Mouse (Mus musculus) hindbrain, embryonic 15.5 days (tissue): Measurements from ENCODE around the gene Psap. TPM values are rescaled to one million over a fixed set of nuclear protein-coding genes. Genes with fewer than 3 reads are reported as not detected.

ENCODE experiments used
- ATAC-seq: fragments of 200-750 bp; cut with Nextera tagmentation; 2 replicates; pipeline ENCODE4 v1.8.0; 2017; ENCODE audit warnings: low read depth, moderate number of reproducible peaks, moderate TSS enrichment; ENCODE audit not compliant: low FRiP score
- H3K27ac ChIP-seq: fragments of 300-500 bp; sonication (generic); replicated peaks from 2 replicates; pipeline ENCODE4 v1.5.1; 2015; ENCODE audit warnings: mild to moderate bottlenecking, inconsistent platforms
- H3K27me3 ChIP-seq: fragments of 300-500 bp; sonication (generic); 2 replicates; pipeline ENCODE4 v1.6.1; 2015; ENCODE audit warnings: control low read depth, inconsistent platforms
- H3K36me3 ChIP-seq: fragments of 300-500 bp; sonication (generic); 2 replicates; pipeline ENCODE4 v1.6.1; 2015; ENCODE audit warnings: control low read depth, inconsistent platforms
- H3K4me1 ChIP-seq: fragments of 300-500 bp; sonication (generic); replicated peaks from 2 replicates; pipeline ENCODE4 v1.6.1; 2015; ENCODE audit warnings: control low read depth, inconsistent platforms
- H3K4me2 ChIP-seq: fragments of 300-500 bp; sonication (generic); 2 replicates; pipeline ENCODE4 v1.6.1; 2015; ENCODE audit warnings: moderate library complexity, mild to moderate bottlenecking, inconsistent platforms
- H3K4me3 ChIP-seq: fragments of 300-500 bp; sonication (generic); 2 replicates; pipeline ENCODE4 v1.5.1; 2015; ENCODE audit warnings: mild to moderate bottlenecking, inconsistent platforms
- H3K9ac ChIP-seq: fragments of 300-500 bp; sonication (generic); 2 replicates; pipeline ENCODE4 v1.6.1; 2015; ENCODE audit warnings: inconsistent platforms
- H3K9me3 ChIP-seq: fragments of 300-500 bp; sonication (generic); 2 replicates; pipeline ENCODE4 v1.6.1; 2016; ENCODE audit warnings: control low read depth, inconsistent platforms
- WGBS: fragments of 180-500 bp; shearing (Covaris S2); methylation state at CpG from one replicate; pipeline ENCODE4 v1.1.7; 2015; 5-methylcytosine and 5-hydroxymethylcytosine counted together
- polyA plus RNA-seq: library from polyadenylated mRNA; unstranded; fragments of >200 nt; fragmentation: Nextera tagmentation; extraction: Ambion mirVana; gene quantifications from 2 replicates; pipeline ENCODE4 v1.2.1, GENCODE M21; 2015

Gene Psap
- polyA plus RNA-seq, 1 experiment from 2014 or later = 203 TPM

DNA sequence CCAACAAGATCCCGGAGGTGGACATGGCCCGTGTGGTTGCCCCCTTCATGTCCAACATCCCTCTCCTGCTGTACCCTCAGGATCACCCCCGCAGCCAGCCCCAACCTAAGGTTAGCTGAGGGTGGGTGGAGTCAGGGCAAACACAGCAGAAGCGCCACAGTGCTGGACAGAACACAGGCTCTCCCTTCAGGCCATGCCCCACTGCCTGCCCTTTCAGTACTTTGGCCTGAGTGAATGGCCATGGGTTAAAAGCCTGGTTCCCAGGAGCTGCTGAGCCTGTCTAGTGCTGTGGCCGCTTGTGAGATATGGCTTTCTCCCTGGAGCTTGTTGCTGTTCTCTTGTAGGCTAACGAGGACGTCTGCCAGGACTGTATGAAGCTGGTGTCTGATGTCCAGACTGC lies 17.2 kb downstream of the Psap start:
- Histone ChIP-seq H3K4me1 (peaks cover 7% of the 10 kb centered on the region), H3K4me3 (no peak overlapping the region), H3K4me2 (no peak overlapping the region), H3K27me3 (no peaks in the 10 kb centered on the region), H3K9me3 (no peaks in the 10 kb centered on the region), H3K36me3 (peaks cover 43% of the 10 kb centered on the region), H3K27ac (no peak overlapping the region), H3K9ac (no peak overlapping the region)
- no peak for ATAC-seq
- 83% methylated on average over 7 of the region's 7 CpGs for WGBS

DNA sequence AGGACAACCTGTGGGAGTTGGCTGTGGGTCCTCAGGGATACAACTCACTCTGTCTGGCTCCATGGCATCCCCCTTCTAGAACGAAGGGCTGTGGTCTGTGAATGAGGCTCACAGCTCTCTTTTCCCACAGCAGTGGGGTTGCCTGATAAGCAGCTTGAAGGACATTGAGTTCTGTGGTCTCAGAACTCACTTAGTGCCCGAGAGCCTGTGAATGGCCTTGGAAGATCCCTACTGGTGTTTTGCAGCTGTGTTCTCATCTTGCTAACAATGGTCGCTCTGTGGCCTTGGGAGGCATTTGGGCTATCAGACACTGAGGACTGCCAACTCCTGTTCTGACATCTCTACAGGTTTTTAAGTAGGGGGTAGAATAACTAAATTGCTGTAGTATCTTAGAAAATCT lies 17.9 kb downstream of the Psap start:
- Histone ChIP-seq H3K9me3 (no peaks in the 10 kb centered on the region), H3K36me3 (peaks cover 50% of the 10 kb centered on the region), H3K4me2 (no peak overlapping the region), H3K27ac (no peak overlapping the region), H3K4me3 (no peak overlapping the region), H3K27me3 (no peaks in the 10 kb centered on the region), H3K4me1 (no peaks in the 10 kb centered on the region), H3K9ac (no peak overlapping the region)
- 86% methylated on average over 3 of the region's 3 CpGs for whole genome bisulfite sequencing
- no peak for ATAC-seq

DNA sequence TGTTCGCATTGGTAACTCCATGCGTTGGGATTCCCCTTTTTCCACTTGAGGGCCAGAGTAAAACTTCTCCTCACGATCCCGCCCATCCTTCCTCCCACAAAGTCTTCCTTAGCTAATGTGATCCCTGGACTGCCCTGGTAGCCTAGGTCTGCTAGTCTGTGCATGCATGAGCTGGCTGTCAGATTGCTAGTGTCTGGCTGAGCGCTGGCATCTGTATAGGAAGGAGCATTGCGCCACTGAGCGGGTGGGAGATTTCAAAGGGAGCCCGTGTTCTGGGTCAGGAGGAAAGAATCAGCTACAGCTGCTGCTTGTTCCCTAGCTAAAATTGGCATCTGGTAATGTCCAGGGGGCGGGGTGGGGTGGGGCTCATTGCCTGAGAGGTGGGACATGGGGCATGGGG lies 18.6 kb downstream of the Psap start:
- peaks cover 57% of the 10 kb centered on the region for H3K36me3 ChIP-seq
- 87% methylated on average over 9 of the region's 9 CpGs for WGBS

DNA sequence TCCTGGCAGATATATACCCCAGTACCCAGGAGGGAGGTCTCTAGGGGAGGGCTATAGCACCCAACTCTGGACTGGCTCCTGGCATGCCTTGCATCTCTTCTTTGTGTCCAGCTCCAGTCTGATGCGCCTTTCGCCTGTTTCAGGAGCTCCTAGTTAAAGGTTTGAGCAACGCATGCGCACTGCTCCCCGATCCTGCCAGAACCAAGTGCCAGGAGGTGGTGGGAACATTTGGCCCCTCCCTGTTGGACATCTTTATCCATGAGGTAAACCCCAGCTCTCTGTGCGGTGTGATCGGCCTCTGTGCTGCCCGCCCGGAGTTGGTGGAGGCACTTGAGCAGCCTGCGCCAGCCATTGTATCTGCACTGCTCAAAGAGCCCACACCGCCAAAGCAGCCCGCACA lies 22.2 kb downstream of the Psap start:
- no peak overlapping the region for H3K27ac ChIP-seq
- 96% methylated on average over 12 of the region's 12 CpGs for WGBS
- no peaks in the 10 kb centered on the region for H3K9me3 ChIP-seq
- H3K4me3 ChIP-seq = no peak overlapping the region
- H3K4me2 ChIP-seq = no peak overlapping the region
- H3K27me3 ChIP-seq = no peaks in the 10 kb centered on the region
- H3K36me3 ChIP-seq = peaks cover 44% of the 10 kb centered on the region
- no peaks in the 10 kb centered on the region for H3K4me1 ChIP-seq
- no peak overlapping the region for H3K9ac ChIP-seq
- ATAC-seq = no peak

More for the DNA sequence above, 18.6 kb downstream of the Psap start:
- H3K4me1 ChIP-seq = no peaks in the 10 kb centered on the region
- no peak overlapping the region for H3K4me3 ChIP-seq
- no peak overlapping the region for H3K9ac ChIP-seq
- H3K27me3 ChIP-seq = no peaks in the 10 kb centered on the region
- no peak for ATAC-seq
- no peak overlapping the region for H3K27ac ChIP-seq
- H3K9me3 ChIP-seq = no peaks in the 10 kb centered on the region
- no peak overlapping the region for H3K4me2 ChIP-seq

- Histone ChIP-seq H3K9ac (no peak overlapping the region), H3K27ac (0 out of 2 replicates have a peak overlapping the region, but pooled peaks have one; percentile 14), H3K36me3 (peaks cover 23% of the 10 kb centered on the region), H3K27me3 (no peaks in the 10 kb centered on the region), H3K9me3 (no peaks in the 10 kb centered on the region), H3K4me3 (no peak overlapping the region), H3K4me2 (no peak overlapping the region), H3K4me1 (no peaks in the 10 kb centered on the region)
- no peak for ATAC-seq
- WGBS = 84% methylated on average over 17 of the region's 17 CpGs
These were observed 26.0 kb downstream of the Psap start for GRCm38 (mm10) chr10:60303419-60303818.

DNA sequence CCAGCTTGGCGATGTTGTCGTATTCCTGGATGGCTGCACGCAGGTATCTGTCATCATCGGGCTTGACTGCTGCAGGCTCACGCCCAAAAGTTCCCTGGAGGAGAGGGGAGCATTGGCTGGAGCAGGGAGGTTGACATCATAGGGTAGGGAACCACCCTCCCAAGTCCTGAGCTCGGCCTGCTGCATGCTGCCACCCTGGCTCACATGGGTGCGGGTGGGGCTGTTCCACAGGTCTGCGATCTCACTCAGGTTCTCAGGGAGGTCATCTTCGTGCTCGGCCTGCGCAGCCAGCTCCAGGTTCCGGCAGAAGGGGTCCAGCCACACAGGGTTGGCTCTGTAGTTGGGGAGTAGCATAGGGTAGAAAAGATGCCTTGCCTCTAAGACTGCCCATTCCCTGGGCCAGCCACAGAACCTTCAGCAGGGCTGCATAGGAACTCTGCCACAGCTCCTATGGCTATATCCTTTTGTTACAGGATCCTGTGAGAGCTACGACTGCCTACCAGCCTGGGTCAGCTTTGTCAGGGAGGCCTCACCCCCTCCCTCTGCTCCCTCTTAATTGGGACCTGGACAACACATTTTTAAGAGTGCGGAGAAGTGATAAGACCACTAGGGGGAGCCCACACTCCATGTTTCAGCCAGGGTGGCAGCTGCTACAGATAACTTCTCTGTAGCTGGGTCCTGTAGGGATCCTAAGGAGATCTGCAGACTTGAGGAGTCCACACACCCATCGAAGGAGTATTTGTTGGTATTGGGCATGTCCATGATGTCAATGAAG lies 27.6 kb downstream of the Psap start:
- Histone ChIP-seq H3K4me3 (no peak overlapping the region), H3K27me3 (no peaks in the 10 kb centered on the region), H3K4me1 (no peaks in the 10 kb centered on the region), H3K36me3 (peaks cover 12% of the 10 kb centered on the region), H3K9ac (no peak overlapping the region), H3K9me3 (no peaks in the 10 kb centered on the region), H3K4me2 (no peak overlapping the region), H3K27ac (no peak overlapping the region)
- peak; percentile 84 for ATAC-seq
- 70% methylated on average over 15 of the region's 15 CpGs for WGBS

DNA sequence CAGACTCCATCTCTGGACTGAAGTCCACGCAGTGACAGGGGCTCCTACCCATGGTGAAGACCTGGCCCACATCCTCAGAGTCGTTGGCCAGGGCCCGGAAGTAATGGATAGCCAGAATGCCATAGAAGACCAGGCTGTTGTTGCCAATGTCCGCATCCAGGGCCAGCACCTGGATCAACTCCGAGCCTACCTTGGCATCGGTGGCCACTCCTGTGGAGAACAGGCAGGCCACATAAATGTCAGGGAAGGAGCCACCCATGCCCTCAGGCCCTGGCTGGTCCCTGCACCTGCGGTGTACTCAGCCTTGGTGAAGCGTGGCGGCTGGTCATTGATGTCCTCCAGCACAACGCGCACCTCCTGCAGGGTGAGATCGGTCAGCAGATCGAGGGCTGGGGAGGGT lies 33.2 kb downstream of the Psap start:
- Histone ChIP-seq H3K27me3 (no peaks in the 10 kb centered on the region), H3K36me3 (no peaks in the 10 kb centered on the region), H3K4me2 (no peak overlapping the region), H3K9me3 (no peaks in the 10 kb centered on the region), H3K27ac (no peak overlapping the region), H3K4me3 (no peak overlapping the region), H3K4me1 (no peaks in the 10 kb centered on the region), H3K9ac (no peak overlapping the region)
- no peak for ATAC-seq
- WGBS = 94% methylated on average over 13 of the region's 13 CpGs

DNA sequence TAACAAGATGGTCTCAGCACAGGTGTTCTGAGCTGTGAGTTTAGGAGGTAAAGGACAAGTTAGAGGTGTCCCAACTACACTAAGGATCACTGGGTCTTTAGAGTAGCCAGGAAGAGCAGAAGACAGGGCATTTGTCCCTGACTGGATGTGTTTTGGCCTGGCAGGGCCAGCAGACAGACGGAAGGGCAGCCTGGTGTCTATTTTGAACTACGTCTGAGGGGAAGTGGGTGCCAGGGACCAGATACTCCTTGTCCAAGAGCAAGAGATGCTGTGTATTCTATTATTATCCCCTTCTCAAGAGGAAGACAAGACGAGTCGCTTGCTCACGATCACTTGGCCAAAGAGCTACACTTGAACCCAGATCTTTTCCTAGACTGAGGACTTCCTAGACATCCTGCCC lies 36.2 kb downstream of the Psap start:
- 97% methylated on average over 5 of the region's 5 CpGs for WGBS
- ATAC-seq = no peak
- H3K4me2 ChIP-seq = no peak overlapping the region

DNA sequence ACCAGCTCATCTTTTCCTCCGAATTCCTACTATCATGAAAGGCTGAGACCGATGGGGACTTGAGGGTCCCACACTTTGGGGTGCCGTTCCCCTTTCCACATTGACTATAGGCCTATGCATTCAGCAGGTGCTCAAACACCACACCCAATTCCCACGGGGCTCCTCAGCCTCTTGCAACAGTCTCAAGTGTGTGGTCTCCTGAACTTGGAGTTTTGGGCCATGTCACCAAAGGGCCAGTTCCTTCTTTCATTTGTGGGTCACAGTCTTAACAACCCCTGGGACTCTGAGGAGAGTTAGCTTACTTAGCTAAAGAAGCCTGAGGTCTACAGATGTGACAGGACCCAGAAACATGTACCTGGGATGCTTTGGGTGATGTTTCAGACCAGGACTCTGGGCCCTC lies 38.7 kb downstream of the Psap start:
- no peak for ATAC-seq
- 91% methylated on average over 4 of the region's 4 CpGs for WGBS
- H3K36me3 ChIP-seq = no peaks in the 10 kb centered on the region
- H3K27ac ChIP-seq = no peak overlapping the region
- no peak overlapping the region for H3K4me2 ChIP-seq
- H3K9me3 ChIP-seq = no peaks in the 10 kb centered on the region
- no peak overlapping the region for H3K4me3 ChIP-seq
- no peaks in the 10 kb centered on the region for H3K4me1 ChIP-seq
- H3K9ac ChIP-seq = no peak overlapping the region
- H3K27me3 ChIP-seq = no peaks in the 10 kb centered on the region

More for the DNA sequence above, 36.2 kb downstream of the Psap start:
- Histone ChIP-seq H3K4me3 (no peak overlapping the region), H3K36me3 (no peaks in the 10 kb centered on the region), H3K4me1 (no peaks in the 10 kb centered on the region), H3K9ac (no peak overlapping the region), H3K27me3 (no peaks in the 10 kb centered on the region), H3K9me3 (no peaks in the 10 kb centered on the region), H3K27ac (no peak overlapping the region)

DNA sequence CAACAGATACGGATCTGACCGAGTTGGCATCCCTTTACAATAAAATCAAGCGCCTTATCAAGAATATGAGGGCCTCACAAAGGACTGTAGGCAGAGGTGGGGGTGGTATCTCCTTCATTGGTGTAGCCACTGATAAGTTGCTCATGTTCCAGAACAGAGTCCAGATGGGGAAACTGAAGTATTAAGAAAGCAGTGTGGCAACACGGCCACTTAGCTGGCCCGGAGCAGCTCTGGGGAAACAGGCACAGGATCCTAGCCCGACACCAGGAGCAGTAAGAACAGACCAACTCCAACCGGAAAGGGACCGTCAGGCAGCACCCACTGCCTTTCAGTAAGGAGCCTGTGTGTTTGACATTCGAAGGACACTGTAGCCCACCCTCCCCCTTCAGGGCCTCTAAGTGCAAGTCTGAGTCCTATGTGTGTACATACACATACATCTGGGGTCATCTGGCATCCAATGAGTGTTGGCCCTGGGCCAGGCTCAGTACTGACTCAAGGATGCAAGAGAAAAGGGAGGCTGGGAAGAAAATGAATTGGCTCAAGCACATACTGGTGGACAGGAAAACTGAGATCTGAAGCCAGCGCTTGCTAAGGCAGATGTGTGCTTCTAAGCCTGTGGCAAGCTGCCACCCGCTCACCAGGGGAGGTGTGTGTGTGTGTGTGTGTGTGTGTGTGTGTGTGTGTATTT lies 51.7 kb downstream of the Psap start:
- H3K9ac ChIP-seq = no peak overlapping the region
- H3K9me3 ChIP-seq = no peaks in the 10 kb centered on the region
- no peaks in the 10 kb centered on the region for H3K27me3 ChIP-seq
- 80% methylated on average over 11 of the region's 11 CpGs for WGBS
- 0 out of 2 replicates have a peak, but pooled peaks cover 5% of the 10 kb centered on the region for H3K4me1 ChIP-seq
- ATAC-seq = no peak
- H3K36me3 ChIP-seq = no peaks in the 10 kb centered on the region
- no peak overlapping the region for H3K4me2 ChIP-seq
- no peak overlapping the region for H3K27ac ChIP-seq
- no peak overlapping the region for H3K4me3 ChIP-seq

- 88% methylated on average over 7 of the region's 7 CpGs for WGBS
- Histone ChIP-seq H3K36me3 (no peaks in the 10 kb centered on the region), H3K4me3 (no peak overlapping the region), H3K9ac (no peak overlapping the region), H3K27me3 (no peaks in the 10 kb centered on the region), H3K9me3 (no peaks in the 10 kb centered on the region), H3K4me1 (no peaks in the 10 kb centered on the region), H3K4me2 (no peak overlapping the region), H3K27ac (no peak overlapping the region)
- no peak for ATAC-seq
These were observed 57.2 kb downstream of the Psap start for GRCm38 (mm10) chr10:60334583-60334982.

DNA sequence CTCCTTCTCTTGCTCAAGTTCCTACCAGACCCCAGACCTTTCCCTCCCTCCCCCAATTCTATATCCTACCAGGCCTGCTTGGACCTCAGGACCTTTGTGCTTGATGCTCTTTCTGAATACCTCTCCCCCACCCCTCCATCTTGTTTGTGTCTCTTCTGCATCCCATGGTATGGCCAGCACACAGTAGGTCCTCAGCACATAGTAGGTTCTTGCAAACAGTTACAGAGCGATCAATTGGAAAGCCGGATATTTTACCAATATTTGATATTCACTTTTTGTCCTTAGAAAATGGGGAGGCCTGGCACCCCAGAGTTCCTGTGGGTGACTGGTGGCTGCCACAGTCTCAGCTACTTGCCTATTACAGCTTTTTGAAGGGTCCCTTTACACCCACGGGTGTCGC lies 57.6 kb downstream of the Psap start:
- H3K4me2 ChIP-seq = no peak overlapping the region
- ATAC-seq = no peak
- WGBS = 95% methylated on average over 4 of the region's 4 CpGs
- H3K27me3 ChIP-seq = no peaks in the 10 kb centered on the region
- H3K27ac ChIP-seq = no peak overlapping the region
- no peak overlapping the region for H3K4me3 ChIP-seq
- no peaks in the 10 kb centered on the region for H3K9me3 ChIP-seq
- H3K4me1 ChIP-seq = no peaks in the 10 kb centered on the region
- no peak overlapping the region for H3K9ac ChIP-seq
- H3K36me3 ChIP-seq = no peaks in the 10 kb centered on the region
